Mouse (Mus musculus) lung, embryonic 15.5 days (tissue): Measurements from ENCODE around the gene Nudt15. TPM values are rescaled to one million over a fixed set of nuclear protein-coding genes. Genes with fewer than 3 reads are reported as not detected.
A peak's percentile ranks its signal among the peaks of the same experiment; 100 is the strongest.
"Not testable (repeated sequence)": the region's sequence is repeated elsewhere in the genome, so short reads cannot be mapped to it uniquely, and the experiment has no call there.

Experiments used
- ATAC-seq: fragments of 200-750 bp; cut with Nextera tagmentation; 2 replicates; pipeline ENCODE4 v1.8.0; 2017; ENCODE audit warnings: moderate number of reproducible peaks, borderline replicate concordance; ENCODE audit not compliant: low FRiP score, low TSS enrichment; ENCODE audit errors: extremely low read depth
- H3K27ac ChIP-seq: fragments of 300-500 bp; sonication (generic); 2 replicates; pipeline ENCODE4 v1.5.1; 2015; ENCODE audit warnings: moderate library complexity, mild to moderate bottlenecking, inconsistent platforms
- H3K27me3 ChIP-seq: fragments of 300-500 bp; sonication (generic); 2 replicates; pipeline ENCODE4 v1.6.1; 2015; ENCODE audit warnings: inconsistent platforms
- H3K36me3 ChIP-seq: fragments of 300-500 bp; sonication (generic); 2 replicates; pipeline ENCODE4 v1.6.1; 2015; ENCODE audit warnings: inconsistent platforms
- H3K4me1 ChIP-seq: fragments of 300-500 bp; sonication (generic); 2 replicates; pipeline ENCODE4 v1.6.1; 2015; ENCODE audit warnings: inconsistent platforms
- H3K4me2 ChIP-seq: fragments of 300-500 bp; sonication (generic); 2 replicates; pipeline ENCODE4 v1.6.1; 2015; ENCODE audit warnings: inconsistent platforms, mild to moderate bottlenecking, moderate library complexity
- H3K4me3 ChIP-seq: fragments of 300-500 bp; sonication (generic); 2 replicates; pipeline ENCODE4 v1.5.1; 2015; ENCODE audit warnings: mild to moderate bottlenecking, inconsistent platforms
- H3K9ac ChIP-seq: fragments of 300-500 bp; sonication (generic); 2 replicates; pipeline ENCODE4 v1.6.1; 2015; ENCODE audit warnings: inconsistent platforms
- H3K9me3 ChIP-seq: fragments of 300-500 bp; sonication (generic); 2 replicates; pipeline ENCODE4 v1.6.1; 2016; ENCODE audit warnings: inconsistent platforms
- WGBS: fragments of 180-500 bp; shearing (Covaris S2); methylation state at CpG from one replicate; pipeline ENCODE4 v1.1.7; 2015; 5-methylcytosine and 5-hydroxymethylcytosine counted together
- polyA plus RNA-seq: library from polyadenylated mRNA; unstranded; fragments of >200 nt; fragmentation: Nextera tagmentation; extraction: Ambion mirVana; gene quantifications from 2 replicates; pipeline ENCODE4 v1.2.1, GENCODE M21; 2015

Nudt15 gene
- polyA plus RNA-seq, 1 experiment from 2014 or later = 6.0 TPM

DNA sequence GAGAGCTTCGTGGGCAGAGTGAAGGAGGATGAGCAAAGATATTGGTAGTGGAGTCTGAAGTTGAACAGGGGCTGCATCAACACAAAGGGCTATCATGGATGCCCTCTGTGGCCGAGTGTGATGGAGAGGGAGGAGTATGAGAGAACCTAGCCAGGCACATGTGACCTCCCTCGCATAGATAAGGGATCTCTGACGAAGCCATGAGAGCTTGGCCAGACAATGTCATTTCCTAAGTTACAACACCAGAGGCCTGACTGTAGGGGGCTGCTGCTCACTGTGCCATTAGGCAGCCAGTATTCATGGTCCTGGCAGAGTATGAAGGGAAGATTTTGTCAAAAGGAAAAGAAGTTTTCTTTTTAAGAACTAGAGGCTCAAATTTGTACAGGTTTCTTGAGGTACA, 1.0 kb downstream of the Nudt15 start:
- Histone ChIP-seq H3K9me3 (no peaks in the 10 kb centered on the region), H3K4me2 (no peak overlapping the region), H3K4me1 (no peaks in the 10 kb centered on the region), H3K27me3 (no peaks in the 10 kb centered on the region), H3K27ac (no peak overlapping the region), H3K4me3 (no peak overlapping the region), H3K9ac (no peak overlapping the region), H3K36me3 (no peaks in the 10 kb centered on the region)
- WGBS = 37% methylated on average over 4 of the region's 4 CpGs
- no peak for ATAC-seq

DNA sequence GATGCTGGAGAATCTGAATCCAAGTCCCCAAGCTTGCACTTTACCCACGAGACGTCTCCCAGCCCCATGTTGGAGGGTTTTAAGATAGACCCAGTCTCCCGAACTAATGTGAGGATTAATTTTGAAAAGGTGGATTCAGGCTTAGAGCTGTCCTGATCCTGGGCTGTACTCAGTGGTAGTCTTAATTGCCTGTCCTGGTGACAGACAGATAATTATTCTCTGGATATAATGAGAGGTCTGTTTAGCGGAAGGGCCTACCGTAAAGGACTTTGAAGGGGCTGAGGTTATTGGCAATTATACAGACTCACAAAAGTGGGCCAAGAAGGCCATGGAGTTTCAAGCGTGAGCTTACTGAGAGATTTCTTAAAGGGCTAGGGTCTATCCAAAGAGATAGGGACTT, 4.3 kb downstream of the Nudt15 start:
- no peaks in the 10 kb centered on the region for H3K27me3 ChIP-seq
- WGBS = 69% methylated on average over 6 of the region's 6 CpGs
- H3K9me3 ChIP-seq = no peaks in the 10 kb centered on the region
- no peak overlapping the region for H3K27ac ChIP-seq
- H3K4me2 ChIP-seq = no peak overlapping the region
- no peaks in the 10 kb centered on the region for H3K36me3 ChIP-seq
- H3K9ac ChIP-seq = no peak overlapping the region
- ATAC-seq = no peak
- H3K4me1 ChIP-seq = no peaks in the 10 kb centered on the region
- H3K4me3 ChIP-seq = no peak overlapping the region

DNA sequence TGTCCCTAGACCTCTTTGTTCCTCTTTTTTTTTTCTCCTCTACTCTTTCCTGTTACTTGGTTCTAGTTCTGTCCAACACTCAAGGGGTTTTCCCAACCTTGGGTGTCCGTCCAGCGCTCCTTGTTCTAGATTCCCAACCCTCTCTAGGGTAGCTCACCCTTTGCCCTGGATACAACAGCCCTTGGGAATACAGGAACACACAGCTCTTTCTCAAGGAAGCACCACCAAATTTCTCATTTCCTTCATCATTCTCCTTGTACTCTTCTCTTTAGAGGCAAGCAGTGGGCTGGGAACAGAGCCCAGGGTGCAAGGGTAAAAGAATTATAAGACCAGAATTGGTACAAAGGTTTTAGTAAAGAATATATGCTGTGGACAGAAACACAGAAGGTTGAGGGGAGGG, 12.4 kb downstream of the Nudt15 start:
- Histone ChIP-seq H3K27me3 (no peaks in the 10 kb centered on the region), H3K9me3 (no peaks in the 10 kb centered on the region), H3K4me3 (no peak overlapping the region), H3K4me2 (no peak overlapping the region), H3K4me1 (no peaks in the 10 kb centered on the region), H3K27ac (no peak overlapping the region), H3K9ac (no peak overlapping the region), H3K36me3 (no peaks in the 10 kb centered on the region)
- no peak for ATAC-seq
- 81% methylated on average over 2 of the region's 2 CpGs for WGBS

GRCm38 (mm10) chr14:73533755-73534465, 14.1 kb downstream of the Nudt15 start:
- 60% methylated on average over 6 of the region's 6 CpGs for WGBS
- ATAC-seq = no peak
- H3K27me3 ChIP-seq = no peaks in the 10 kb centered on the region
- H3K4me1 ChIP-seq = no peaks in the 10 kb centered on the region
- no peak overlapping the region for H3K4me3 ChIP-seq
- H3K4me2 ChIP-seq = no peak overlapping the region
- H3K27ac ChIP-seq = no peak overlapping the region
- H3K36me3 ChIP-seq = no peaks in the 10 kb centered on the region
- H3K9ac ChIP-seq = no peak overlapping the region
- H3K9me3 ChIP-seq = no peaks in the 10 kb centered on the region

GRCm38 (mm10) chr14:73528661-73529060, 19.4 kb downstream of the Nudt15 start:
- not testable (repeated sequence) for H3K4me2 ChIP-seq, H3K27me3 ChIP-seq, H3K27ac ChIP-seq, H3K4me1 ChIP-seq, H3K9ac ChIP-seq, H3K9me3 ChIP-seq, ATAC-seq, H3K36me3 ChIP-seq, H3K4me3 ChIP-seq
- WGBS = 78% methylated on average over 3 of the region's 3 CpGs

GRCm38 (mm10) chr14:73524766-73525448, 23.1 kb downstream of the Nudt15 start, which contains the start of gene Sucla2:
Gene Sucla2, plus strand, starts transcription at chr14:73525319.
- Histone ChIP-seq H3K4me2 (peak within 1 kb of the TSS; percentile 51), H3K4me3 (peak within 1 kb of the TSS; percentile 54), H3K27ac (peak within 1 kb of the TSS; percentile 87), H3K36me3 (no peaks in the 10 kb centered on the region), H3K9ac (peak within 1 kb of the TSS; percentile 54), H3K4me1 (0 out of 2 replicates have a peak, but pooled peaks cover 6% of the 10 kb centered on the region), H3K27me3 (no peaks in the 10 kb centered on the region), H3K9me3 (no peaks in the 10 kb centered on the region)
- peak; percentile 100 for ATAC-seq
- WGBS = under 1% methylated on average over 41 of the region's 41 CpGs

DNA sequence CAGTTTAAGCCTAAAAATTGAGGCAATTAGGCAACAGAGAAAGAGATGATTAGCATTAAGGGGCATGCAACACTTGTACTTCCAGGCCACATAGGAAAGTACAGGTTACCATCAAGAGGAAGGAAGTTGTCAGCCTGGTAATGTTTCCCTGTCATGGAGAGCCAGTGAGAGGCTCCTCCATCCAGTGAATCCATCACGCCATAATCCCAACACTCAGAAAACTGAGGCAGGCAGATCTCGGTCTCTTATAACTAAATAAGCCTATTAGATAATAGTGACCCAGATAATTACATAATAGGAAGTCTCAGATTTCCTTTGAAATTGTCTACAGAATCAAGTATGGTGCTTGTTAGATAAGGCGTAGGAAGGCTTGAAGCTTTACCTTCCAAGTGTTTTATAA, 23.9 kb downstream of the Nudt15 start:
- no peak for ATAC-seq
- Histone ChIP-seq H3K36me3 (no peaks in the 10 kb centered on the region), H3K27ac (no peak overlapping the region), H3K9ac (no peak overlapping the region), H3K4me2 (peak overlapping the region; percentile 51; the same call in 1 of the 2 replicates), H3K4me1 (0 out of 2 replicates have a peak, but pooled peaks cover 6% of the 10 kb centered on the region), H3K27me3 (no peaks in the 10 kb centered on the region), H3K9me3 (no peaks in the 10 kb centered on the region), H3K4me3 (no peak overlapping the region)
- 69% methylated on average over 3 of the region's 3 CpGs for WGBS

DNA sequence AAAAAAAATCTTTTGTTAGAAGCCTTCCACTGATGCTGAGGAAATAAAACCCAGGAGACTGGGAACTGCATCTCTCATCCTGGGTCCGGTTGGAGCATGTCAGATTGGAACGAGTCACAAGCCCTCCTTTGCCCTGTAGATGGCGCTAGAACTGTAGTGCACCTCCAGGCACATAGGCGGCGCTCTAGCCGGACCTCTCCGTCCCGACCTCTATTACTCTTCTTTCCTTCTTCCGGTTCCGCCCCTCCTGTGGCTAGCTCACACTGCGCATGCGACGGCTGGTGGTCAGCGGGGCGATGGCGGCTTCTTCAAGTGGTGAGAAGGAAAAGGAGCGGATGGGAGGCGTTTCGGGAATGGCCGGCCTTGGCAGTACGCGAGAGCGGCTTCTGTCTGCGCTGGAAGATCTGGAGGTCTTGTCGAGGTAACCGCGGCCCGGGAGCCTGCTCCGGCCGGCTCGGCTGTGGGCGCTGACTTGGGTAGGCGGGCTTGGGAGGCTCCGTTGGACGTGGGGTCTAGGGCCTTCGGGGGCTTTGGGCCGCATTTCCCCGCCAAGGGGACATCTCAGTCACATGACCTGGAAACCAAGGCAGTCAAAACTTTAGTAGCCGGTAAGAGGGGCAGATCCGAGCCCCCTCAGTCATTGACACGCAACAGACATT, 38.1 kb downstream of the Nudt15 start, which contains the start of gene Med4:
Gene Med4, plus strand, starts transcription at position 261 of the 659 bp plus-strand sequence.
- Histone ChIP-seq H3K27ac (no peak within 1 kb of the TSS), H3K9ac (peak within 1 kb of the TSS; percentile 90), H3K27me3 (no peaks in the 10 kb centered on the region), H3K9me3 (no peaks in the 10 kb centered on the region), H3K4me1 (peaks cover 14% of the 10 kb centered on the region), H3K4me3 (peak within 1 kb of the TSS; percentile 82), H3K4me2 (peak within 1 kb of the TSS; percentile 76), H3K36me3 (peaks cover 8% of the 10 kb centered on the region)
- under 1% methylated on average over 39 of the region's 41 CpGs for WGBS
- peak; percentile 95 for ATAC-seq

DNA sequence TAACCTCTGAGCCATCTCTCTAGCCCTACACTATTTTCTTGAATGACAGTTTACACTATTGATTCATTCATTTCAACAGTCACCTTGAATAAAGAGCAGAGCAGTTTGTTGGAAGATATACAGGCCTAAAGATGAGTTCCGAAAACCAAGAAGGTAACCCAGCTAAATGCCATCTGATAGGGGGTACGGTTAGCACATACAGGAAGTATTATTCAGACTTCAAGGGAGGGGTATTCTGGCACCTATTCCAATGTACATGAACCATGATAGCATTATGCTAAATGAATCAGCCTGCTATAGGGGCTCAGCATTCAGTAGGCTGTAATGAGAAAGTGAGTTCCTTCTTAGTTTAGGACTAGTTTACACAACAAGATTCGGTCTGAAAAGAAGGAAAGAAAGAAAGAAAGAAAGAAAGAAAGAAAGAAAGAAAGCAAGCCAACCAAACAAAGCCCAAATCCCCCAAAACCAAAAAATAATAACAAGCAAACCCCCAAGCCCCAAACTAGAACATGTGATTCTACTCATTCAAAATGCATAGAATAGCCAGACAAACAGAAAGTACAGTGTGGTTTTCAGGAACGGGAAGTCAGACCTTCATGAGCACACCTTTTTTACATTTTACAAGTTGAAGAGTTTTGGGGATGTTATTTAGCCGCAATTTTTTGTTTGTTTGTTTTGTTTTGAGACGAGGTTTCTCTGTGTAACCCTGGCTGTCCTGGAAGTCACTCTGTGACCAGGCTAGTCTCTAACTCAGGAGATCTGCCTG, 39.2 kb downstream of the Nudt15 start:
- peaks cover 14% of the 10 kb centered on the region for H3K4me1 ChIP-seq
- H3K27ac ChIP-seq = no peak overlapping the region
- H3K27me3 ChIP-seq = no peaks in the 10 kb centered on the region
- no peak overlapping the region for H3K4me2 ChIP-seq
- H3K36me3 ChIP-seq = peaks cover 5% of the 10 kb centered on the region
- no peak for ATAC-seq
- H3K9ac ChIP-seq = no peak overlapping the region
- H3K9me3 ChIP-seq = no peaks in the 10 kb centered on the region
- 87% methylated on average over 6 of the region's 6 CpGs for WGBS
- H3K4me3 ChIP-seq = no peak overlapping the region

DNA sequence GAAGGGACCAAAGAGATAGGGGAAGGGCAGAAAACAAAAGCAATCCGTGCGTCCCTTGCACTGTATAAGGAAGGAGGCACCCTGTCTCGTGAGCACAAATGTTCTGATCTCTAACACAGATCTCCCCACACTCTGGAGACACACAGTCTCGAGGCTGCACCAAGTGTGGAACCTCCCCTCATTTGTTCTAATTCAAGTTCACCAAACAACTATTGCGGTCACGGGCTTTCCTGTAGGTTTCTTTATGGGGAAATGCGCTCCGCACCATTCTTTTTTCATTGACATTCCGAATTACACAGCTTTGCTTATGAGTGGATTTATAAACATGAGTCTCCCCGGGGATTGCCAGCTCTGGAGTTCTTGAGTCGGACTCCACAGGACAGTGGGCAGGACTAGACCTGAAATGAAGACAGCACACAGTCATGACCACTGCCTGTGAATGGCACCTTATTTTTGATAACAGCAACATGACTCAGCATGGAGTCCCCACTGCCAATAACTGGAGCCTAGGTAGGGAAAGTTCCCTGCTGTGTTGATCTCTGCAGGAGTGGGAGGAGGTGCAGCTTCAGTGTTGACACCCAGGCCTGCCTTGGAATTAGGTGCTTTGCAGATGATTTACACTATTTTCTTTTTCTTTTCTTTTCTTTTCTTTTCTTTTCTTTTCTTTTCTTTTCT, 40.2 kb downstream of the Nudt15 start:
- H3K27me3 ChIP-seq = no peaks in the 10 kb centered on the region
- H3K4me3 ChIP-seq = no peak overlapping the region
- H3K36me3 ChIP-seq = peaks cover 5% of the 10 kb centered on the region
- 35% methylated on average over 11 of the region's 11 CpGs for WGBS
- no peaks in the 10 kb centered on the region for H3K9me3 ChIP-seq
- H3K4me1 ChIP-seq = peaks cover 20% of the 10 kb centered on the region
- H3K9ac ChIP-seq = no peak overlapping the region
- peak overlapping the region; percentile 44; the same call in 1 of the 2 replicates for H3K27ac ChIP-seq
- H3K4me2 ChIP-seq = peak overlapping the region; percentile 41
- no peak for ATAC-seq

GRCm38 (mm10) chr14:73507200-73507599, 40.8 kb downstream of the Nudt15 start:
- peaks cover 26% of the 10 kb centered on the region for H3K4me1 ChIP-seq
- no peak overlapping the region for H3K4me3 ChIP-seq
- H3K36me3 ChIP-seq = peaks cover 5% of the 10 kb centered on the region
- no peaks in the 10 kb centered on the region for H3K27me3 ChIP-seq
- no peak overlapping the region for H3K27ac ChIP-seq
- ATAC-seq = no peak
- H3K9me3 ChIP-seq = no peaks in the 10 kb centered on the region
- 68% methylated on average over 15 of the region's 15 CpGs for WGBS
- no peak overlapping the region for H3K9ac ChIP-seq
- H3K4me2 ChIP-seq = peak overlapping the region; percentile 41
